Mouse (Mus musculus) frontal cortex, postnatal 25 days (tissue): ENCODE measurements around the gene Wnt2b.

Source experiments
- DNase-seq, 2 experiments: peaks; one replicate each; pipeline ENCODE4 v3.0.0; 2022; ENCODE audit warnings: low spot score in 2 of 2

Wnt2b gene

GRCm38 (mm10) chr3:104896141-104896540 is 65.6 kb downstream of the Wnt2b start:
- no peak for DNase-seq
